Mouse (Mus musculus) megakaryocyte, adult 5-6 weeks (primary cell): ENCODE results near the gene Kazald1. TPM values are rescaled to one million over a fixed set of nuclear protein-coding genes. Genes with fewer than 3 reads are reported as not detected.

Experiments
- total RNA-seq, 2 experiments: library from RNA; stranded (forward) in 1 of 2; stranded (reverse) in 1 of 2; fragments of 153-499, 151-499 nt in 1 of 2; fragments of 221-1000, 200-1000 nt in 1 of 2; gene quantifications; 2 replicates each; pipeline versions ENCODE4 v1.2.3 to v1.2.4; 2015 to 2017

Kazald1 gene
- total RNA-seq, 2 experiments from 2014 or later: not detected

Other genes starting within 250 kb of the Kazald1 start
- 27.8 and 30.1 TPM in 2 replicates for gene Slf2, start 144.1 kb upstream of the Kazald1 start, total RNA-seq (2015)
- 36.3 and 43.2 TPM in 2 replicates for gene Slf2, start 144.1 kb upstream of the Kazald1 start, total RNA-seq (2017)
- gene Sema4g, start 86.1 kb upstream of the Kazald1 start, total RNA-seq (2015): not detected in 2 replicates
- gene Sema4g, start 86.1 kb upstream of the Kazald1 start, total RNA-seq (2017): not detected in 2 replicates
- 6.2 and 6.3 TPM in 2 replicates for gene Twnk, start 69.6 kb upstream of the Kazald1 start, total RNA-seq (2015)
- gene Twnk, start 69.6 kb upstream of the Kazald1 start, total RNA-seq (2017): 6.5 and 6.8 TPM in 2 replicates
- gene Mrpl43, start 68.8 kb upstream of the Kazald1 start, total RNA-seq (2015): 35.9 and 47.9 TPM in 2 replicates
- gene Mrpl43, start 68.8 kb upstream of the Kazald1 start, total RNA-seq (2017): 25.3 and 29.3 TPM in 2 replicates
- gene Lzts2, start 60.8 kb upstream of the Kazald1 start, total RNA-seq (2015): 0.32 and 0.36 TPM in 2 replicates
- 0.37 and 0.51 TPM in 2 replicates for gene Lzts2, start 60.8 kb upstream of the Kazald1 start, total RNA-seq (2017)
- gene Pdzd7, start 29.5 kb upstream of the Kazald1 start, total RNA-seq (2015): not detected in 2 replicates
- gene Pdzd7, start 29.5 kb upstream of the Kazald1 start, total RNA-seq (2017): not detected in 2 replicates
- gene Sfxn3, start 27.7 kb upstream of the Kazald1 start, total RNA-seq (2015): 36.9 and 40.7 TPM in 2 replicates
- 9.4 and 10.0 TPM in 2 replicates for gene Sfxn3, start 27.7 kb upstream of the Kazald1 start, total RNA-seq (2017)
- gene Tlx1, start 75.4 kb downstream of the Kazald1 start, total RNA-seq (2015): not detected in 2 replicates
- gene Tlx1, start 75.4 kb downstream of the Kazald1 start, total RNA-seq (2017): not detected in 2 replicates
- gene Lbx1, start 160.6 kb downstream of the Kazald1 start, total RNA-seq (2015): not detected in 2 replicates
- gene Lbx1, start 160.6 kb downstream of the Kazald1 start, total RNA-seq (2017): not detected in 2 replicates